Mouse (Mus musculus) midbrain, embryonic 11.5 days (tissue): ENCODE measurements around the gene Exph5. TPM values are rescaled to one million over a fixed set of nuclear protein-coding genes. Genes with fewer than 3 reads are reported as not detected.

ENCODE experiments used
- ATAC-seq: fragments of 200-750 bp; cut with Nextera tagmentation; 2 replicates; pipeline ENCODE4 v1.8.0; 2017; ENCODE audit warnings: moderate TSS enrichment, moderate library complexity; ENCODE audit not compliant: low FRiP score
- DNase-seq: peaks from one replicate; pipeline ENCODE4 v3.0.0; 2015; ENCODE audit warnings: low spot score; ENCODE audit errors: missing footprints
- H3K27ac ChIP-seq: fragments of 300-500 bp; sonication (generic); 2 replicates; pipeline ENCODE4 v1.5.1; 2014; ENCODE audit warnings: low read depth, low read length
- H3K27me3 ChIP-seq: fragments of 300-500 bp; sonication (generic); 2 replicates; pipeline ENCODE4 v1.6.1; 2014; ENCODE audit warnings: mild to moderate bottlenecking, low read length, moderate library complexity, mixed read lengths; ENCODE audit not compliant: control insufficient read depth, insufficient read depth
- H3K36me3 ChIP-seq: fragments of 300-500 bp; sonication (generic); 2 replicates; pipeline ENCODE4 v1.6.1; 2014; ENCODE audit warnings: mild to moderate bottlenecking, low read length, moderate library complexity, mixed read lengths; ENCODE audit not compliant: control insufficient read depth, insufficient read depth
- H3K4me1 ChIP-seq: fragments of 300-500 bp; sonication (generic); 2 replicates; pipeline ENCODE4 v1.6.1; 2014; ENCODE audit warnings: low read length; ENCODE audit not compliant: control insufficient read depth, insufficient read depth
- H3K4me2 ChIP-seq: fragments of 300-500 bp; sonication (generic); 2 replicates; pipeline ENCODE4 v1.6.1; 2014; ENCODE audit warnings: mild to moderate bottlenecking, moderate library complexity
- H3K4me3 ChIP-seq: fragments of 300-500 bp; sonication (generic); 2 replicates; pipeline ENCODE4 v1.5.1; 2014; ENCODE audit warnings: low read depth, low read length
- H3K9ac ChIP-seq: fragments of 300-500 bp; sonication (generic); 2 replicates; pipeline ENCODE4 v1.6.1; 2014; ENCODE audit warnings: low read length
- H3K9me3 ChIP-seq: fragments of 300-500 bp; sonication (generic); 2 replicates; pipeline ENCODE4 v1.6.1; 2016; ENCODE audit warnings: low read length; ENCODE audit not compliant: control insufficient read depth
- WGBS: fragments of 180-500 bp; shearing (Covaris S2); extraction: QIAGEN DNeasy Blood & Tissue Kit; methylation state at CpG from one replicate; pipeline ENCODE4 v1.1.7; 2014; 5-methylcytosine and 5-hydroxymethylcytosine counted together
- polyA plus RNA-seq: library from polyadenylated mRNA; unstranded; fragments of >200 nt; fragmentation: Nextera tagmentation; extraction: Ambion mirVana; gene quantifications from 2 replicates; pipeline ENCODE4 v1.2.1, GENCODE M21; 2014

Exph5 gene
- polyA plus RNA-seq, 1 experiment from 2014 or later = 0.70 TPM

- no peak overlapping the region for H3K27ac ChIP-seq
- peak overlapping the region; percentile 33 for H3K4me3 ChIP-seq
- H3K36me3 ChIP-seq = no peaks in the 10 kb centered on the region
- ATAC-seq (0 out of 2 replicates have a peak, but pooled peaks have one; percentile 35), DNase-seq (peak; percentile 91)
- peak overlapping the region; percentile 26; the same call in 1 of the 2 replicates for H3K9ac ChIP-seq
- H3K27me3 ChIP-seq = no peaks in the 10 kb centered on the region; the same call in 1 of the 2 replicates
- H3K4me2 ChIP-seq = peak overlapping the region; percentile 53
- H3K4me1 ChIP-seq = peaks cover 8% of the 10 kb centered on the region
- no peaks in the 10 kb centered on the region for H3K9me3 ChIP-seq
- WGBS = 5% methylated on average over 19 of the region's 19 CpGs
These were observed 386 bp downstream of the Exph5 start for GRCm38 (mm10) chr9:53301801-53302311.

- H3K9me3 ChIP-seq = no peaks in the 10 kb centered on the region
- no peak overlapping the region for H3K9ac ChIP-seq
- WGBS = 61% methylated on average over 5 of the region's 5 CpGs
- DNase-seq = no peak
- H3K36me3 ChIP-seq = no peaks in the 10 kb centered on the region
- H3K4me2 ChIP-seq = no peak overlapping the region
- no peaks in the 10 kb centered on the region; the same call in 1 of the 2 replicates for H3K27me3 ChIP-seq
- peaks cover 8% of the 10 kb centered on the region for H3K4me1 ChIP-seq
- no peak for ATAC-seq
- H3K4me3 ChIP-seq = no peak overlapping the region
- H3K27ac ChIP-seq = no peak overlapping the region
These were observed 945 bp downstream of the Exph5 start for GRCm38 (mm10) chr9:53302415-53302814.

- 81% methylated on average over 7 of the region's 7 CpGs for WGBS
- H3K9ac ChIP-seq = no peak overlapping the region
- H3K36me3 ChIP-seq = no peaks in the 10 kb centered on the region
- no peaks in the 10 kb centered on the region for H3K4me1 ChIP-seq
- H3K9me3 ChIP-seq = no peaks in the 10 kb centered on the region
- no peak overlapping the region for H3K4me3 ChIP-seq
- no peak overlapping the region for H3K27ac ChIP-seq
- ATAC-seq (no peak), DNase-seq (no peak)
- no peaks in the 10 kb centered on the region for H3K27me3 ChIP-seq
- no peak overlapping the region for H3K4me2 ChIP-seq
These were observed 6.4 kb downstream of the Exph5 start for GRCm38 (mm10) chr9:53307904-53308303.

- no peak for ATAC-seq
- Histone ChIP-seq H3K9me3 (no peaks in the 10 kb centered on the region), H3K27ac (no peak overlapping the region), H3K4me1 (peaks cover 8% of the 10 kb centered on the region), H3K9ac (no peak overlapping the region), H3K27me3 (no peaks in the 10 kb centered on the region), H3K4me3 (no peak overlapping the region), H3K4me2 (no peak overlapping the region), H3K36me3 (no peaks in the 10 kb centered on the region)
- 100% methylated on average over 1 of the region's 1 CpGs for WGBS
- DNase-seq = no peak
These were observed 11.5 kb downstream of the Exph5 start for GRCm38 (mm10) chr9:53312981-53313380.

GRCm38 (mm10) chr9:53320894-53321650 lies 19.6 kb downstream of the Exph5 start:
- no peak for DNase-seq
- H3K9me3 ChIP-seq = no peaks in the 10 kb centered on the region
- H3K27ac ChIP-seq = no peak overlapping the region
- no peak overlapping the region for H3K4me3 ChIP-seq
- no peaks in the 10 kb centered on the region for H3K4me1 ChIP-seq
- H3K4me2 ChIP-seq = no peak overlapping the region
- H3K9ac ChIP-seq = no peak overlapping the region
- no peaks in the 10 kb centered on the region for H3K36me3 ChIP-seq
- ATAC-seq = no peak
- 63% methylated on average over 10 of the region's 10 CpGs for WGBS
- H3K27me3 ChIP-seq = no peaks in the 10 kb centered on the region

GRCm38 (mm10) chr9:53321683-53322082 lies 20.2 kb downstream of the Exph5 start:
- 87% methylated on average over 8 of the region's 8 CpGs for WGBS
- no peak for DNase-seq
- H3K4me1 ChIP-seq = no peaks in the 10 kb centered on the region

GRCm38 (mm10) chr9:53323419-53324251 lies 22.2 kb downstream of the Exph5 start:
- H3K9me3 ChIP-seq = no peaks in the 10 kb centered on the region
- no peaks in the 10 kb centered on the region for H3K27me3 ChIP-seq
- no peak overlapping the region for H3K4me2 ChIP-seq
- 85% methylated on average over 10 of the region's 10 CpGs for WGBS
- DNase-seq = no peak
- no peak for ATAC-seq
- no peak overlapping the region for H3K4me3 ChIP-seq
- no peaks in the 10 kb centered on the region for H3K4me1 ChIP-seq
- H3K27ac ChIP-seq = no peak overlapping the region
- H3K9ac ChIP-seq = no peak overlapping the region
- H3K36me3 ChIP-seq = no peaks in the 10 kb centered on the region

More at GRCm38 (mm10) chr9:53321683-53322082, 20.2 kb downstream of the Exph5 start:
- Histone ChIP-seq H3K4me3 (no peak overlapping the region), H3K27ac (no peak overlapping the region), H3K9me3 (no peaks in the 10 kb centered on the region), H3K9ac (no peak overlapping the region), H3K36me3 (no peaks in the 10 kb centered on the region), H3K27me3 (no peaks in the 10 kb centered on the region), H3K4me2 (no peak overlapping the region)
- ATAC-seq = no peak

- Histone ChIP-seq H3K36me3 (no peaks in the 10 kb centered on the region), H3K9ac (no peak overlapping the region), H3K27ac (no peak overlapping the region), H3K27me3 (no peaks in the 10 kb centered on the region), H3K4me1 (peaks cover 6% of the 10 kb centered on the region; the same call in 1 of the 2 replicates), H3K4me2 (no peak overlapping the region), H3K4me3 (no peak overlapping the region), H3K9me3 (no peaks in the 10 kb centered on the region)
- 69% methylated on average over 4 of the region's 4 CpGs for WGBS
- DNase-seq (no peak), ATAC-seq (no peak)
These were observed 24.1 kb downstream of the Exph5 start for GRCm38 (mm10) chr9:53325363-53326090.
